Mouse (Mus musculus): ENCODE measurements around the gene Pcca.
A peak's percentile ranks its signal among the peaks of the same experiment; 100 is the strongest.

The Pcca gene

GRCm38 (mm10) chr14:122888480-122888872 is 354.4 kb downstream of the Pcca start:
- no peak for DNase-seq

- no peak for DNase-seq
Observed at GRCm38 (mm10) chr14:122891470-122891968, 357.4 kb downstream of the Pcca start.

GRCm38 (mm10) chr14:122896106-122896505 is 362.0 kb downstream of the Pcca start:
- no peak for DNase-seq

GRCm38 (mm10) chr14:122898550-122898949 is 364.4 kb downstream of the Pcca start:
- DNase-seq: no peak

DNA sequence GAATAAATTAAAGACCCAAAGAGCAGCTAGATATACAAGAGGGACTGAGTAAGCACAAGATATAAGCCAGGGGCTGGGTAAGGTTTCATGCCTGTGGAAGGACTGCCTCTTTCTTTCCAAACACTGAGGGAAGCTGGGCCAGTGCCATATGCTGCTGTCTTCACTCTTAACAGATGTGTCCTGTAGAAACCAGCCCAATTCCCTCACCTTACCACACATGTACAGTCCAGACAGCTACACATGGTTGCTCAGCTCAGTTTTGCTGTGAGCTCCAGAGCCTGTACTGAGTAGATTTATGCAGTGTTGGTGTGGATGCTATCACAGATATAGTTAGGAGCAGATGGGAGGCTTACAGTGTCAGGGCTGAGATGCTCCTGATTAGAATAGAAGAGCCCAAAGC is 366.6 kb downstream of the Pcca start:
- DNase-seq: no peak

DNA sequence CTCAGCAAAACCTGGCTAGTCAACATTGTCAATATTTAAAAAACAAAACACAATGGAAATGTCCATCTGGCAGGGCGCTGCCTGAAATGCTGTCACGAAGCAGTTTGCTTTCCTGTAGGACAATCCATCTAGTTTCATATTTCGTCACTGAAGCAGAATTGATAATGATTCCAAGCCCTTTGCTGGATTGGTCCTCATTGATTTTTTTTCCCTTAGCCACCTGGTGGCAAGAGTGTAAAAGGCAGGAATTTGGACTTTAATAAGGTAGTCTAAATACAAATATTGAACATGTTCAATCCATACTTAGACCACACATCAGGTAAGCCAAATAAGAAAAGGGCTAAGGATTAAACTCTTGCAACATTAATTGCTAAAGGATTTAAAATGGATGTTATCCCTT is 367.1 kb downstream of the Pcca start:
- DNase-seq: no peak

GRCm38 (mm10) chr14:122901715-122902114 is 367.6 kb downstream of the Pcca start:
- DNase-seq: no peak

GRCm38 (mm10) chr14:122902136-122902535 is 368.0 kb downstream of the Pcca start:
- DNase-seq: peak; percentile 90

- peak; percentile 90 for DNase-seq
Observed at GRCm38 (mm10) chr14:122902884-122903283, 368.8 kb downstream of the Pcca start.

DNA sequence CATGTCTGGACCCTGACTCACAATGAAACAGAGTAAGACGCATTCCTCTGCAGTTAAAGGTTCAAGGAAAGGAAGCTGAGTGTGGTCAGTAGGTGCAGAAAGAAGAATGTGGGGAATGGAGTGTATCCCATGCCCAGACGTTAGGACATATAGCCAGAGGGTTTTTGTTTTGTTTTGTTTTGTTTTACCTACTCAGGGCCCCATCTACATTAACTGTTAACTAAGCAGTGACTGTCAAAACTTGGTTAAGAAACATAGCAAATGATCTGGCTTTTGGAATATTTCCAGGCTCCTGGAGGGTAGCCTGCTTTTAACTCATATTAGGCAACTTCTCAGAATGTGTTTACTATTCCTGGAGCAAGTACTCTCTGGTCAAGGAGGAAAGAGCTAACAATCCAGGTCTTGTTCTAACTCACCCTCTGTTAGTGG is 369.8 kb downstream of the Pcca start:
- no peak for DNase-seq

- DNase-seq: no peak
Observed at GRCm38 (mm10) chr14:122905007-122905406, 370.9 kb downstream of the Pcca start.

DNA sequence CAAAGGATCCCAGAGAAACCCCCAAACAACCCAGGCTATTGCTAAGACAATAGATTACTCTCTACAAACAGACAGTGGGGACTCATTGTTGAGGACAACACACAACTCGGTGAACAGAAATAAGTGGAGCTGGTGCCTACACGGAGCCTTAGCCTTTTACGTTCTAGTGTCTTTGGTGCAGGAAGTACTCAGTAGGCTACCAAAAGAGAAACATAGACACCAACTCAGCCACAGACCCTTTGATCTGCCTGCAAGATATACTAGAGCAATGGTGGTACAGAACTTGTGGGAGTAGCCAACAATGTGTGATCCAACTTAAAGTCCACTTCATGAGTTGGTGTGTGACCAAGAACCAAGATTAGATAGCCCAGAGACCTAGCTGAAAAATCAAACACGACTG is 374.0 kb downstream of the Pcca start:
- no peak for DNase-seq

- no peak for DNase-seq
Observed at GRCm38 (mm10) chr14:122909368-122910091, 375.4 kb downstream of the Pcca start.

- DNase-seq: no peak
Observed at GRCm38 (mm10) chr14:122911265-122911664, 377.1 kb downstream of the Pcca start.

DNA sequence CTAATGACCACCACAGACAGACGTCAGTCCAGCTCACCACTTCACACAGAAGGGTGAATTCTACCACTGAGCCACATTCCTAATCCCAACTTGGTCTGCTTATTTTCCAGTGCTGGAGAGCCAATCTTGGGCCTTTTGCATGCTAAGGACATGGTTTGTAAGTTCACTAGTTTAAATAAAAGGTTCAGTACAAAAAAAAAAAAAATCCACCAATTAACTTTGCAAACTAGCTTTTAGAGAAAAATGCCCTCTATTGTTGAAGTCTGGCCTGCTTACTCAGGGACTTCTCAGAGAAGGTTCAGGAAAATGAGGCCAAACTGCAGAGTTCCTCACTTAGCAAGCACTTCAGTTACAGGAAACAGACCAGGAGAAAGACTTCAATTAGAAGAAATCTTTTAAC is 378.0 kb downstream of the Pcca start:
- no peak for DNase-seq

DNA sequence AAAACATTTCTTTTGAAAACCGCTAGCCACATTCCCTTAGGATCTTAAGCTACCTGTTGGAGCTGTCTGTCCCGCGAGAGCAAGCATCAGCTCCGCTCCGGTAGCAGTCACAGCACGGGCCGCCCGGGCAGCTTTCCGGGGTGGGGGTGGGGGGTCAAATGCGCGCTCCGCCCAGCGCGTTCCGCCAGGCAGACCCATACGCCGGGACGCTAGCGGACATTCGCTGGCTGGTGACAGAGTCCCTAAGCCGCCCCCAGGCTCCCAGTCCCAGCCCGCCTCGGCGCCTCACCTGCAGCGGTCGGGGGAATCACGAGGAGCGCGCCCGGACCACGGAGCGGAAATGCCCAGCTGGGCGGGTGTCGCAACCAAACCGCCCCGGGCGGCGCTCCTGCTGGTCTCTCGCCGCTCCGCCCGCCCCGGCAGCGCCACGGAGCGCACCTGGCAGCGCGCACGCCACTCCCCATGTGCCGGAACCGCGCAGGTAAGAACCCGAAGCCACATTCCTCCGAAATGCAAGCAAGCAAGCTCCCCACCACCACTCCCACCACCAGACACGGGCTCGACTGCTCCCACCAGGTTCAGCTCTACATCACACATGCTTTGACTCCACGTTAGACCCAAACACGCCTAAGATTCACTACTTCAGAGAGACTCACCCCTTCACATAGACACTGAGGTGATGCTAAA is 378.8 kb downstream of the Pcca start:
- DNase-seq: peak; percentile 84

DNA sequence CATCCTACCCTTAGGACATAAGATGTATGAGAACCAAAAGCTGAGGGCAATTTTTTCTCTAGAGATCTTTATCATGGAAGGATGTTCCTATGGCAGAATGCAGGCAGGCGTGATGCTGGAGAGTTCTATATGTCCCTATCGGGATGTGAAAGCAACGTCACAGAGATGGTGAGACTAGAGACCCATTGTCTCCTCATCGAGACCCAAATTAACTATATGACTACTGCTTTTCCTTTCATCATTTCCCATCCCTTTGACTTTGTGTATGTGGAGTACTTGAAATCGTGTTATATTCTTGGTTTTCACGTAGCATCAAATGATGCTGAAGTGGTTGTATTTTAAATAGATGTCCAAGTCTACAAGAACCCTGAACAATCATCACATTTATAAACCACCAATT is 379.5 kb downstream of the Pcca start, which contains the start of gene Ggact:
Gene Ggact, minus strand, starts transcription at position 101 of the 400 bp plus-strand sequence.
- no peak for DNase-seq

- DNase-seq: no peak
Observed at GRCm38 (mm10) chr14:122917676-122918075, 383.6 kb downstream of the Pcca start.

GRCm38 (mm10) chr14:122920011-122920410 is 385.9 kb downstream of the Pcca start:
- no peak for DNase-seq

DNA sequence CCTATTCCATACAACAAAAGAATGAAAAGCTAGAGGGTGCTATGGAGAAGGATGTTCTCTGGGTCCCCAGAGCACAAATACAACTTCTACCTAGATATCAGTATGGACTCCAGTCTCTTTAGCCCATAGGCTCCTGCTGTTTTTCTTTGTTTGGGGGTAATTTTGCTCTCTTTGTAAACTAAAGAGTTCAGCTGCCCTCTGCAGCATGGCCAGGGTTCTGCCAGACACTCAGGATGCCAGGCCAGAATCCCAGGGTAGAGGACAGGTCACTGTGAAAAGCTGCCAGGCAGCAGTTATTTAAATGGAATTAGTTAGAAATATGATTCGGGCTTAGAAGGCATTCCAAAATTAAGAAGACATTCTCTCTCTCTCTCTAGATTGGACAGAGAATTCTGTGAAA is 402.3 kb downstream of the Pcca start:
- no peak for DNase-seq

Measured in kidney, postnatal 10 days (tissue).